Mouse (Mus musculus) forebrain, embryonic 13.5 days (tissue): ENCODE measurements around the gene Catsper3. TPM values are rescaled to one million over a fixed set of nuclear protein-coding genes. Genes with fewer than 3 reads are reported as not detected.

Experiments
- ATAC-seq: fragments of 200-750 bp; cut with Nextera tagmentation; 2 replicates; pipeline ENCODE4 v1.8.0; 2017
- H3K27ac ChIP-seq: fragments of 300-500 bp; sonication (generic); 2 replicates; pipeline ENCODE4 v1.5.1; 2015; ENCODE audit warnings: inconsistent platforms, mild to moderate bottlenecking, moderate library complexity
- H3K27me3 ChIP-seq: fragments of 300-500 bp; sonication (generic); 2 replicates; pipeline ENCODE4 v1.6.1; 2015; ENCODE audit warnings: mild to moderate bottlenecking, inconsistent platforms
- H3K36me3 ChIP-seq: fragments of 300-500 bp; sonication (generic); 2 replicates; pipeline ENCODE4 v1.6.1; 2015; ENCODE audit warnings: mild to moderate bottlenecking, inconsistent platforms; ENCODE audit not compliant: poor library complexity, severe bottlenecking
- H3K4me1 ChIP-seq: fragments of 300-500 bp; sonication (generic); 2 replicates; pipeline ENCODE4 v1.6.1; 2015; ENCODE audit warnings: inconsistent platforms
- H3K4me2 ChIP-seq: fragments of 300-500 bp; sonication (generic); 2 replicates; pipeline ENCODE4 v1.6.1; 2015; ENCODE audit warnings: inconsistent platforms, mild to moderate bottlenecking, moderate library complexity
- H3K4me3 ChIP-seq: fragments of 300-500 bp; sonication (generic); 2 replicates; pipeline ENCODE4 v1.5.1; 2015; ENCODE audit warnings: mild to moderate bottlenecking, inconsistent platforms
- H3K9ac ChIP-seq: fragments of 300-500 bp; sonication (generic); 2 replicates; pipeline ENCODE4 v1.6.1; 2015; ENCODE audit warnings: mild to moderate bottlenecking, inconsistent platforms
- H3K9me3 ChIP-seq: fragments of 300-500 bp; sonication (generic); replicated peaks from 2 replicates; pipeline ENCODE4 v1.6.1; 2016; ENCODE audit warnings: inconsistent platforms
- whole genome bisulfite sequencing: fragments of 180-500 bp; shearing (Covaris S2); methylation state at CpG from one replicate; pipeline ENCODE4 v1.1.7; 2015; 5-methylcytosine and 5-hydroxymethylcytosine counted together
- polyA plus RNA-seq: library from polyadenylated mRNA; unstranded; fragments of >200 nt; fragmentation: Nextera tagmentation; extraction: Ambion mirVana; gene quantifications from 2 replicates; pipeline ENCODE4 v1.2.1, GENCODE M21; 2015

The Catsper3 gene
- polyA plus RNA-seq, 1 experiment from 2014 or later, result 0.17 TPM

GRCm38 (mm10) chr13:55836786-55837780 lies 52.7 kb downstream of the Catsper3 start:
- no peaks in the 10 kb centered on the region for H3K36me3 ChIP-seq
- H3K4me2 ChIP-seq, result no peak overlapping the region
- no peak overlapping the region for H3K9ac ChIP-seq
- WGBS, result under 1% methylated on average over 32 of the region's 32 CpGs
- peaks cover 16% of the 10 kb centered on the region for H3K4me1 ChIP-seq
- no peaks in the 10 kb centered on the region for H3K9me3 ChIP-seq
- H3K27ac ChIP-seq, result no peak overlapping the region
- no peak overlapping the region for H3K4me3 ChIP-seq
- no peak for ATAC-seq
- peaks cover 100% of the 10 kb centered on the region for H3K27me3 ChIP-seq

- H3K9me3 ChIP-seq, result peaks cover 4% of the 10 kb centered on the region; the same call in 1 of the 2 replicates
- H3K4me3 ChIP-seq, result no peak overlapping the region
- H3K4me2 ChIP-seq, result no peak overlapping the region
- no peak for ATAC-seq
- no peaks in the 10 kb centered on the region for H3K36me3 ChIP-seq
- no peak overlapping the region for H3K27ac ChIP-seq
- peaks cover 76% of the 10 kb centered on the region for H3K27me3 ChIP-seq
- H3K4me1 ChIP-seq, result peaks cover 16% of the 10 kb centered on the region
- 16% methylated on average over 14 of the region's 14 CpGs for WGBS
- H3K9ac ChIP-seq, result no peak overlapping the region
These were observed 55.9 kb downstream of the Catsper3 start for GRCm38 (mm10) chr13:55840223-55840622.

DNA sequence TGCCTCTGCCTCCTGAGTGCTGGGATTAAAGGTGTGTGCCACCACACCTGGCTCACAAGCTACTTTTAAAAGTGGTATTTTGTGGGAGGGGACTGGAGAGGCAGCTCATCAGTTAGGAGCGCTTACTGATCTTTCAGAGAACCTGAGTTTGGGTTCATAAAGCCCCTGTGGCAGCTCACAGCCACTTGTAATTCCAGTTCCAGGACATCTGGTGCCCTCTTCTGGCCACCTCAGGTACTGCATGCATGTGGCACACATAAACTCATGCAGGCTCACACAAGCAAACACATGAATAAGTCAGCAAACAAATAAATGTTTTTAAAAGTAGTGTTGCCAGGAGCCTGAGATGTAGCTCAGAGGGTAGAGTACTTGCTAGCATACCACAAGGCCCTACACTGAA lies 59.3 kb downstream of the Catsper3 start:
- 100% methylated on average over 1 of the region's 1 CpGs for WGBS
- H3K4me2 ChIP-seq, result no peak overlapping the region
- peaks cover 4% of the 10 kb centered on the region; the same call in 1 of the 2 replicates for H3K9me3 ChIP-seq
- H3K4me1 ChIP-seq, result peaks cover 9% of the 10 kb centered on the region; the same call in 1 of the 2 replicates
- H3K9ac ChIP-seq, result no peak overlapping the region
- ATAC-seq, result no peak
- H3K36me3 ChIP-seq, result no peaks in the 10 kb centered on the region
- H3K4me3 ChIP-seq, result no peak overlapping the region
- H3K27me3 ChIP-seq, result peaks cover 47% of the 10 kb centered on the region
- H3K27ac ChIP-seq, result no peak overlapping the region

DNA sequence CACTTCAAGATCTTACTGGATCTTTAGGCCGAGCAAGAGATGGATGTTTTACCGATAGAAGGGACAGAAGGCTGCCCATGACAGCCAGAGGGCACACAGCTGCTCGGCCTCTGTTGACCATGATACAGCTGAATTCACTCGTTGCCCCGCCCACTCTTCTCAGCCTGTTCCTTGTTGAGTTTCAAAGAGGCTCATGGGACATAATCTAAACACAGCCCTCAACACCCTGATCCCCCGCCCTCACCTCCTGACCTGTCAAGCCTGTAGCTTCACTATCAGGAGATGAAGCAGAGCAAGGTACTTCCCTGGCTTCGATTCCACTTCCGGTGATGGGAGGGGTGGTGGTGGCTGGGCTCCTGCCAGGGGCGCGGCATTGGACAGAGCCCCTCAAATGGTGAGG lies 63.4 kb downstream of the Catsper3 start:
- Histone ChIP-seq H3K4me2 (no peak overlapping the region), H3K36me3 (no peaks in the 10 kb centered on the region), H3K9me3 (peaks cover 4% of the 10 kb centered on the region; the same call in 1 of the 2 replicates), H3K4me1 (no peaks in the 10 kb centered on the region), H3K27ac (no peak overlapping the region), H3K27me3 (peaks cover 6% of the 10 kb centered on the region; the same call in 1 of the 2 replicates), H3K4me3 (no peak overlapping the region), H3K9ac (no peak overlapping the region)
- 76% methylated on average over 10 of the region's 10 CpGs for WGBS
- ATAC-seq, result no peak

DNA sequence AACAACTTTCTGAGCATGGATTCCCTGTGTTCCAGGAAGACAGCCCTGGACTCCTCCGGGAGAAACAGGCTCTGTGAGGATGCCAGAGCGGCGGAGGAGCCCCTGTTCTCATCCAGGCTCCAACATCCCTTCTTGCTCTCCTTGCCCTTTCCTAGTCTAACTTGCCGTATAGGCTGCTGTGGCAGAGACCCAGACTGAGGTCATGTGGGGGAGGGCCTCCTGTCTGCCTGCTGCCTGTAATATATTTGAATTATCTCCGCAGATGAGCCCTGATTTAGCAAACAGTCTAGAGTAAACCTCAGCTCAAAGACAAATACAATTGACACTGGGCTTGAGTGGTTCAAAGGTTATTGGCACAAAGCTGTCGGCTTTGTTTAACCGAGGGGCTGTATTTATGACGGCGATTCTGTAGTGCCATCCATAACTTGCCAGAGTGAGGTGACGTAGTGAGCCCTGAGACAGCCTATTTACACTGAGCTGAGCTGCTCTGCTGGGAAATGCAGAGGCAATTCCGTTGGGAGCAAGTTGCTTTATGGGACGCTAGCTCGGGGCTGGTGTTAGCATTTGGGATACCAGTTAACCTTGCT lies 64.3 kb downstream of the Catsper3 start:
- H3K27ac ChIP-seq, result no peak overlapping the region
- no peak overlapping the region for H3K4me3 ChIP-seq
- H3K27me3 ChIP-seq, result peaks cover 6% of the 10 kb centered on the region; the same call in 1 of the 2 replicates
- no peaks in the 10 kb centered on the region for H3K36me3 ChIP-seq
- ATAC-seq, result no peak
- 65% methylated on average over 13 of the region's 13 CpGs for WGBS
- no peak overlapping the region for H3K9ac ChIP-seq
- H3K4me2 ChIP-seq, result no peak overlapping the region
- no peaks in the 10 kb centered on the region for H3K4me1 ChIP-seq
- peaks cover 2% of the 10 kb centered on the region; the same call in 1 of the 2 replicates for H3K9me3 ChIP-seq

- Histone ChIP-seq H3K36me3 (no peaks in the 10 kb centered on the region), H3K27ac (no peak overlapping the region), H3K4me2 (no peak overlapping the region), H3K4me1 (no peaks in the 10 kb centered on the region), H3K9ac (no peak overlapping the region), H3K4me3 (no peak overlapping the region), H3K9me3 (no peaks in the 10 kb centered on the region), H3K27me3 (peaks cover 3% of the 10 kb centered on the region)
- ATAC-seq, result no peak
- 83% methylated on average over 5 of the region's 5 CpGs for WGBS
These were observed 66.4 kb downstream of the Catsper3 start for GRCm38 (mm10) chr13:55850726-55851125.

GRCm38 (mm10) chr13:55852205-55852604 lies 67.8 kb downstream of the Catsper3 start:
- no peaks in the 10 kb centered on the region for H3K4me1 ChIP-seq
- peaks cover 3% of the 10 kb centered on the region for H3K27me3 ChIP-seq
- ATAC-seq, result no peak
- no peaks in the 10 kb centered on the region for H3K36me3 ChIP-seq
- no peak overlapping the region for H3K4me3 ChIP-seq
- no peak overlapping the region for H3K9ac ChIP-seq
- 75% methylated on average over 3 of the region's 3 CpGs for WGBS
- H3K27ac ChIP-seq, result no peak overlapping the region
- H3K9me3 ChIP-seq, result no peaks in the 10 kb centered on the region
- H3K4me2 ChIP-seq, result no peak overlapping the region

GRCm38 (mm10) chr13:55855793-55856192 lies 71.4 kb downstream of the Catsper3 start:
- ATAC-seq, result no peak
- Histone ChIP-seq H3K9me3 (no peaks in the 10 kb centered on the region), H3K4me2 (no peak overlapping the region), H3K4me3 (no peak overlapping the region), H3K9ac (no peak overlapping the region), H3K27ac (no peak overlapping the region), H3K4me1 (peaks cover 9% of the 10 kb centered on the region), H3K27me3 (peaks cover 14% of the 10 kb centered on the region), H3K36me3 (no peaks in the 10 kb centered on the region)
- WGBS, result 72% methylated on average over 7 of the region's 7 CpGs

- H3K4me2 ChIP-seq, result no peak overlapping the region
- WGBS, result 97% methylated on average over 5 of the region's 5 CpGs
- H3K9me3 ChIP-seq, result no peaks in the 10 kb centered on the region
- no peak overlapping the region for H3K4me3 ChIP-seq
- no peak for ATAC-seq
- no peak overlapping the region for H3K9ac ChIP-seq
- H3K27me3 ChIP-seq, result peaks cover 15% of the 10 kb centered on the region
- no peaks in the 10 kb centered on the region for H3K36me3 ChIP-seq
- no peak overlapping the region for H3K27ac ChIP-seq
- H3K4me1 ChIP-seq, result peaks cover 10% of the 10 kb centered on the region
These were observed 74.1 kb downstream of the Catsper3 start for GRCm38 (mm10) chr13:55858463-55858862.

Other genes with a start within 250 kb of the Catsper3 start
- gene Ddx41, start 247.9 kb upstream of the Catsper3 start, polyA plus RNA-seq, result 67.3 and 72.1 TPM in 2 replicates
- 58.1 and 58.7 TPM in 2 replicates for gene Fam193b, start 213.4 kb upstream of the Catsper3 start, polyA plus RNA-seq
- 101 and 120 TPM in 2 replicates for gene Tmed9, start 210.8 kb upstream of the Catsper3 start, polyA plus RNA-seq
- 34.7 and 35.8 TPM in 2 replicates for gene B4galt7, start 184.7 kb upstream of the Catsper3 start, polyA plus RNA-seq
- gene Caml, start 161.6 kb upstream of the Catsper3 start, polyA plus RNA-seq, result 88.0 and 88.7 TPM in 2 replicates
- 36.6 and 38.6 TPM in 2 replicates for gene Ddx46, start 149.5 kb upstream of the Catsper3 start, polyA plus RNA-seq
- 58.4 and 60.6 TPM in 2 replicates for gene B230219D22Rik, start 91.4 kb upstream of the Catsper3 start, polyA plus RNA-seq
- gene Txndc15, start 69.9 kb upstream of the Catsper3 start, polyA plus RNA-seq, result 98.2 and 108 TPM in 2 replicates
- 24.5 and 25.9 TPM in 2 replicates for gene Pcbd2, start 57.2 kb upstream of the Catsper3 start, polyA plus RNA-seq
- gene Pitx1, start 51.6 kb downstream of the Catsper3 start, polyA plus RNA-seq, result not detected in 2 replicates